Mouse (Mus musculus) hindbrain, embryonic 15.5 days (tissue): ENCODE data around the gene Tubgcp4. TPM values are rescaled to one million over a fixed set of nuclear protein-coding genes. Genes with fewer than 3 reads are reported as not detected.

Experiments
- ATAC-seq: fragments of 200-750 bp; cut with Nextera tagmentation; 2 replicates; pipeline ENCODE4 v1.8.0; 2017; ENCODE audit warnings: low read depth, moderate number of reproducible peaks, moderate TSS enrichment; ENCODE audit not compliant: low FRiP score
- H3K27ac ChIP-seq: fragments of 300-500 bp; sonication (generic); replicated peaks from 2 replicates; pipeline ENCODE4 v1.5.1; 2015; ENCODE audit warnings: mild to moderate bottlenecking, inconsistent platforms
- H3K27me3 ChIP-seq: fragments of 300-500 bp; sonication (generic); 2 replicates; pipeline ENCODE4 v1.6.1; 2015; ENCODE audit warnings: control low read depth, inconsistent platforms
- H3K36me3 ChIP-seq: fragments of 300-500 bp; sonication (generic); 2 replicates; pipeline ENCODE4 v1.6.1; 2015; ENCODE audit warnings: control low read depth, inconsistent platforms
- H3K4me1 ChIP-seq: fragments of 300-500 bp; sonication (generic); replicated peaks from 2 replicates; pipeline ENCODE4 v1.6.1; 2015; ENCODE audit warnings: control low read depth, inconsistent platforms
- H3K4me2 ChIP-seq: fragments of 300-500 bp; sonication (generic); 2 replicates; pipeline ENCODE4 v1.6.1; 2015; ENCODE audit warnings: moderate library complexity, mild to moderate bottlenecking, inconsistent platforms
- H3K4me3 ChIP-seq: fragments of 300-500 bp; sonication (generic); 2 replicates; pipeline ENCODE4 v1.5.1; 2015; ENCODE audit warnings: mild to moderate bottlenecking, inconsistent platforms
- H3K9ac ChIP-seq: fragments of 300-500 bp; sonication (generic); 2 replicates; pipeline ENCODE4 v1.6.1; 2015; ENCODE audit warnings: inconsistent platforms
- H3K9me3 ChIP-seq: fragments of 300-500 bp; sonication (generic); 2 replicates; pipeline ENCODE4 v1.6.1; 2016; ENCODE audit warnings: control low read depth, inconsistent platforms
- WGBS: fragments of 180-500 bp; shearing (Covaris S2); methylation state at CpG from one replicate; pipeline ENCODE4 v1.1.7; 2015; 5-methylcytosine and 5-hydroxymethylcytosine counted together
- polyA plus RNA-seq: library from polyadenylated mRNA; unstranded; fragments of >200 nt; fragmentation: Nextera tagmentation; extraction: Ambion mirVana; gene quantifications from 2 replicates; pipeline ENCODE4 v1.2.1, GENCODE M21; 2015

The Tubgcp4 gene
- polyA plus RNA-seq, 1 experiment from 2014 or later = 45.5 TPM

- 84% methylated on average over 3 of the region's 3 CpGs for WGBS
- H3K4me3 ChIP-seq = no peak overlapping the region
- no peak for ATAC-seq
- no peak overlapping the region for H3K9ac ChIP-seq
- no peak overlapping the region for H3K4me2 ChIP-seq
- H3K36me3 ChIP-seq = peaks cover 55% of the 10 kb centered on the region
- H3K27ac ChIP-seq = no peak overlapping the region
- no peaks in the 10 kb centered on the region for H3K4me1 ChIP-seq
- H3K9me3 ChIP-seq = no peaks in the 10 kb centered on the region
- H3K27me3 ChIP-seq = no peaks in the 10 kb centered on the region
Measured at GRCm38 (mm10) chr2:121153100-121153499, 17.4 kb upstream of the Tubgcp4 start.

DNA sequence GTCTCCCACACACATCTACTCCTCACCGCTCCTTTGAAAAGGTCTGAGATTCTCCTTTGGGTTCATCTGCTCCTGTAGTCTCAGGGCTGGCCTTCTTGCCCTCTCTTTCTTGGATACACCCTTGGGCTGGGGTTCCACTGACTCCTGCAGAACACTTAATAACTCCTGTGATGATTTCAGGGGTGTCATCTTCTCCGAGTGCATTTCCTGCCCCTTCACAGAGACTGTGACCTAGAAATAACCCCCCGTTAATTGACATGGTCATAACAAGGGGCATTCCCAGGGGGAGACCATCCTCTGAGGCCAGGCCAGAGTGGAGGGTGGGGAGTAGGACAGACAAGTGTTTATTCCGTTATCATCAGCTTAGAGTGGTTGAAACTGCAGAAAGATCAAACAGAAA, 1.3 kb upstream of the Tubgcp4 start:
- Histone ChIP-seq H3K36me3 (peaks cover 15% of the 10 kb centered on the region), H3K9ac (peak overlapping the region; percentile 31; the same call in 1 of the 2 replicates), H3K4me2 (peak overlapping the region; percentile 64), H3K27me3 (no peaks in the 10 kb centered on the region), H3K27ac (no peak overlapping the region), H3K4me1 (peaks cover 31% of the 10 kb centered on the region), H3K9me3 (no peaks in the 10 kb centered on the region), H3K4me3 (peak overlapping the region; percentile 94)
- ATAC-seq = no peak
- 65% methylated on average over 4 of the region's 4 CpGs for WGBS

DNA sequence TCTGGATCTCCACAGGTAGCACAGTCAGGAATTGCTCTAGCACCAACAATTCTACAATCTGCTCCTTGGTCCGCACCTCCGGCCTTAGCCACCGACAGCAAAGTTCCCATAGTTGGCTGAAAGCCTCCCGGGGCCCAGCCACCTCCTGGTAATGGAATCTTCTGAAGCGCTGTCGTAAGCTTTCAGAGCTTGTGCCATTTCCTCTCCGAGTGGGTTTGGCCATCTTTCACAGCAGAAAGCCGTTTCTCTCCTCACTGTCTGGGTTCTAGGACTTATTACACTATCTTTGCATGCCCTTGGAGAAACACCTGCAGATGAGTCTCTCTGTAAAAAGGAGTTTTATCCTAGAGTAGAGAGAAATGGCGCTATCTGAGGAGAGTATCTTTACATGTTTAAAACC, 552 bp upstream of the Tubgcp4 start:
- H3K4me1 ChIP-seq = peaks cover 31% of the 10 kb centered on the region
- H3K27me3 ChIP-seq = no peaks in the 10 kb centered on the region
- peak overlapping the region; percentile 64 for H3K4me2 ChIP-seq
- WGBS = 5% methylated on average over 9 of the region's 9 CpGs
- H3K9me3 ChIP-seq = no peaks in the 10 kb centered on the region
- no peak overlapping the region for H3K27ac ChIP-seq
- peak overlapping the region; percentile 94 for H3K4me3 ChIP-seq
- peaks cover 17% of the 10 kb centered on the region for H3K36me3 ChIP-seq
- ATAC-seq = no peak
- peak overlapping the region; percentile 79 for H3K9ac ChIP-seq

DNA sequence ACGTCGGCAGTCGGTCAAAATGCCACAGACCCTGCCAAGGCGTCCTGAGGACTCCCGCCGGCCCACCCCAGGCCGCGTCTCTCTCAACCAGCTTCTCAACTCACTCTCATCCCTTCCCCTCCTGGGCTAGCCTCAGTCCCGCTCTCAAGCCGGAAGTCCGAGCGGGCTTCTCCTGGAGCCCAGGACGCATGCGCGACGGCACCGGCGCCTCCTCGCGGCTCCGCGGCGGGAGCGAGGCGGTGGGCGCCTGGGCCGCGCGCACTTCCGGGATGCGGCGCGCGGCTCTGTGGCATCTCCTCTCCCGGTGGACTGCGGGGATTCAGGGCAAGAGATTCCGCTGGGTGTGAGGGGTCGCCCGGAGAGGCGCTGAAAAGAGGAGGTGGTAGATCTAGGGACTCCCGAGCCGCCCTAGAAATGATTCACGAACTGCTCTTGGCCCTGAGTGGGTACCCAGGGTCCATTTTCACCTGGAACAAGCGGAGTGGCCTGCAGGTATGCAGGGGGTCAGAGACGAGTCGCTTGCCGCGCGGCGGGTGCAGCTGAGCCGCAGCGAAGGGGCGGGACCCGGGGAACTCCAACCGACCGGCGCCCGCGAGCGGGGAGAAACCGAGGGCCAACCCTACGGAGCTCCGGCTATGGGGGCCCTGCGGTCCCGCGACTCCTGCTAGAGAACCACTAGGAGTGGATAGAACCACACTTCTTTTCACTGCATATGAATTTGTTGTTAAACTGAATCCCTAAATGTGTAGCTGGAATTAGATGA, 707 bp downstream of the Tubgcp4 start, which contains the start of gene Zscan29:
Gene Zscan29 (minus strand): TSS at position 146 of the 763 bp plus-strand sequence.
- peak within 1 kb of the TSS; percentile 80 for H3K27ac ChIP-seq
- H3K36me3 ChIP-seq = peaks cover 27% of the 10 kb centered on the region
- no peaks in the 10 kb centered on the region for H3K27me3 ChIP-seq
- H3K4me3 ChIP-seq = peak within 1 kb of the TSS; percentile 94
- peak; percentile 96 for ATAC-seq
- under 1% methylated on average over 66 of the region's 66 CpGs for WGBS
- no peaks in the 10 kb centered on the region for H3K9me3 ChIP-seq
- H3K4me2 ChIP-seq = peak within 1 kb of the TSS; percentile 64
- peaks cover 31% of the 10 kb centered on the region for H3K4me1 ChIP-seq
- H3K9ac ChIP-seq = peak within 1 kb of the TSS; percentile 79

DNA sequence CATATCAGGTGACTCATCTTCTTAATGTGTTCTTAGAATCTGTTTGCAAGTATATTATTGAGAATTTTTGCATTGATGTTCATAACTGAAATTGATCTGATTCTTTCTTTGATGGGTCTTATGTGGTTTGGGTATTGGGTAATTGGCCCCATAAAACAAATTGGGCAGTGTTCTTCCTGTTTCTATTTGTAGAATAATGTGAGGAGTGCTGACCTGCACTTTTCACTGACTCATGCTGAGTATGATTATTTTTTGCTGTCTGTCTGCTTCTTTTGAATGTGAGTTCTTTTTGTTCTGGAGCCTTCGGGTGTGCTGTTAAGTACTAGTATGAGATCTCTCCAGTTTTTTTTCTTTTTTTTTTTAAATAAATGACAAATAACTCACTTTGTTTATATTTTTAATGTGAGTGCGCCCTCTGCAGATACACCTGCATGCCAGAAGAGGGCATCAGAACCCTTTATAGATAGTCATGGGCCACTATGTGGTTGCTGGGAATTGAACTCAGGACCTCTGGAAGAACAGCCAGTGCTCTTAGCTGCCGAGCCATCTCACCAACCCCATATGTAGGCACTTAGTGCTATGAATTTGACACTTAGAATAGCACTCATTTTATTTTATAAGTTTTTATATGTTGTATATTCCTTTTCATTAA, 8.5 kb downstream of the Tubgcp4 start:
- H3K4me2 ChIP-seq = no peak overlapping the region
- no peaks in the 10 kb centered on the region for H3K27me3 ChIP-seq
- H3K36me3 ChIP-seq = peaks cover 76% of the 10 kb centered on the region
- WGBS = 94% methylated on average over 3 of the region's 3 CpGs
- no peak overlapping the region for H3K4me3 ChIP-seq
- no peak overlapping the region for H3K27ac ChIP-seq
- ATAC-seq = no peak
- H3K4me1 ChIP-seq = no peaks in the 10 kb centered on the region
- no peaks in the 10 kb centered on the region for H3K9me3 ChIP-seq
- no peak overlapping the region for H3K9ac ChIP-seq

GRCm38 (mm10) chr2:121183431-121183830, 13.0 kb downstream of the Tubgcp4 start:
- Histone ChIP-seq H3K9me3 (no peaks in the 10 kb centered on the region), H3K27ac (no peak overlapping the region), H3K9ac (no peak overlapping the region), H3K4me2 (no peak overlapping the region), H3K27me3 (no peaks in the 10 kb centered on the region), H3K36me3 (peaks cover 66% of the 10 kb centered on the region), H3K4me3 (no peak overlapping the region), H3K4me1 (no peaks in the 10 kb centered on the region)
- WGBS = 90% methylated on average over 5 of the region's 5 CpGs
- no peak for ATAC-seq

GRCm38 (mm10) chr2:121184142-121184541, 13.7 kb downstream of the Tubgcp4 start:
- Histone ChIP-seq H3K4me1 (no peaks in the 10 kb centered on the region), H3K27me3 (no peaks in the 10 kb centered on the region), H3K4me2 (no peak overlapping the region), H3K4me3 (no peak overlapping the region), H3K9ac (no peak overlapping the region), H3K27ac (no peak overlapping the region), H3K9me3 (no peaks in the 10 kb centered on the region), H3K36me3 (peaks cover 66% of the 10 kb centered on the region)
- ATAC-seq = no peak
- WGBS = 96% methylated on average over 7 of the region's 7 CpGs

GRCm38 (mm10) chr2:121188530-121188929, 18.1 kb downstream of the Tubgcp4 start:
- no peak overlapping the region for H3K27ac ChIP-seq
- H3K36me3 ChIP-seq = peaks cover 78% of the 10 kb centered on the region
- no peak overlapping the region for H3K4me3 ChIP-seq
- 78% methylated on average over 1 of the region's 1 CpGs for WGBS
- no peaks in the 10 kb centered on the region for H3K9me3 ChIP-seq
- no peak overlapping the region for H3K4me2 ChIP-seq
- no peaks in the 10 kb centered on the region for H3K4me1 ChIP-seq
- no peaks in the 10 kb centered on the region for H3K27me3 ChIP-seq
- no peak overlapping the region for H3K9ac ChIP-seq
- ATAC-seq = no peak

GRCm38 (mm10) chr2:121195466-121195865, 25.0 kb downstream of the Tubgcp4 start:
- no peak overlapping the region for H3K4me3 ChIP-seq
- H3K27ac ChIP-seq = no peak overlapping the region
- H3K9me3 ChIP-seq = no peaks in the 10 kb centered on the region
- H3K9ac ChIP-seq = no peak overlapping the region
- H3K4me2 ChIP-seq = no peak overlapping the region
- no peaks in the 10 kb centered on the region for H3K27me3 ChIP-seq
- ATAC-seq = no peak
- no peaks in the 10 kb centered on the region for H3K4me1 ChIP-seq
- 92% methylated on average over 9 of the region's 9 CpGs for WGBS
- H3K36me3 ChIP-seq = peaks cover 92% of the 10 kb centered on the region

DNA sequence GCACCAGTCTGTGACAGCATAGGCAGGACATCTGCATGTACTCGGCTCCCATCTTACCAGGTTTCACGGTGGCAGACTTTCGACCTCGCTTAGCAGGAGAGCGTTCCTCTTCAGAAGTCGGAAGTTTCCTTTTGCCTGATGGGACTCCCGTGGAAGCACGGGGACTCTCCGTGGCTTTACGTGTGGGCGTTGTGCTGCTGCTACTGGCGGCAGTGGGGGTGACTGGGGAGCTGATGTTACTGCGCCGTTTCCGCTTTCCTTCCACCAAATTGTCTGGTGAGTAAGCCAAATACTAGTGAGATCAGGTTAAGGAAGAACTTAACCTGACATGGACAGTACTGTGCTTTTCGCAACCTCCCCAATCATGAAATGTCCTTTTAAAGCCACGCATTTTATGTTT, 33.8 kb downstream of the Tubgcp4 start:
- Histone ChIP-seq H3K9me3 (no peaks in the 10 kb centered on the region), H3K9ac (no peak overlapping the region), H3K27ac (no peak overlapping the region), H3K4me3 (no peak overlapping the region), H3K4me1 (no peaks in the 10 kb centered on the region), H3K4me2 (no peak overlapping the region), H3K36me3 (peaks cover 95% of the 10 kb centered on the region), H3K27me3 (no peaks in the 10 kb centered on the region)
- 95% methylated on average over 17 of the region's 17 CpGs for WGBS
- no peak for ATAC-seq

DNA sequence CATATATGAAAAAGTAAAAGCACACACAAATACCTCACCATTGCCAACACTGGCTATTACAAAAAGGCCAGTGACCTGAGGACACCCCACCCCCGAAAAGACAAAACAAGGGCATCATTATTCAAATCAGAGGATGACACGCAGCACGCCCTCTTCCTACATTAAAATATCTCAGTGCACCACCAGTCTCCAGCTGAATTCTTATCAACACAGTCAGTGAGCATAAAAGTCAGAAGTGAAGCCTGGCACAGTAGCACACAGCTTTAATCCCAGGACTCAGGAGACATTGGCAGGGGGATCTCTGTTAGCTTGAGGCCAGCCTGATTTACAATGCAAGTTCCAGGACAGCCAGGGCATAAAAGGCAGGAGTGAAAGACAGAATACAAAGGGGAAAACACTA, 36.1 kb downstream of the Tubgcp4 start:
- Histone ChIP-seq H3K27ac (no peak overlapping the region), H3K36me3 (peaks cover 92% of the 10 kb centered on the region), H3K9me3 (no peaks in the 10 kb centered on the region), H3K27me3 (no peaks in the 10 kb centered on the region), H3K9ac (no peak overlapping the region), H3K4me1 (no peaks in the 10 kb centered on the region), H3K4me3 (no peak overlapping the region), H3K4me2 (no peak overlapping the region)
- ATAC-seq = no peak
- 85% methylated on average over 3 of the region's 3 CpGs for WGBS

GRCm38 (mm10) chr2:121214491-121214890, 44.0 kb downstream of the Tubgcp4 start:
- ATAC-seq = no peak
- Histone ChIP-seq H3K9me3 (no peaks in the 10 kb centered on the region), H3K4me1 (no peaks in the 10 kb centered on the region), H3K4me3 (no peak overlapping the region), H3K4me2 (no peak overlapping the region), H3K27ac (no peak overlapping the region), H3K27me3 (no peaks in the 10 kb centered on the region), H3K36me3 (peaks cover 57% of the 10 kb centered on the region), H3K9ac (no peak overlapping the region)
- 77% methylated on average over 3 of the region's 3 CpGs for WGBS
